Mouse (Mus musculus): ENCODE data around the gene Trim69.
"Not testable (repeated sequence)": the region's sequence is repeated elsewhere in the genome, so short reads cannot be mapped to it uniquely, and the experiment has no call there.

Gene Trim69

GRCm38 (mm10) chr2:122210534-122211228 is 50.2 kb downstream of the Trim69 start:
- no peak for DNase-seq (ENCODE audit: low read depth)

GRCm38 (mm10) chr2:122217075-122217474 is 56.6 kb downstream of the Trim69 start:
- DNase-seq (ENCODE audit: low read depth) = not testable (repeated sequence)

- DNase-seq (ENCODE audit: low read depth) = peak; percentile 32
Measured at GRCm38 (mm10) chr2:122218234-122218633, 57.7 kb downstream of the Trim69 start.

GRCm38 (mm10) chr2:122221378-122221777 is 60.9 kb downstream of the Trim69 start:
- no peak for DNase-seq (ENCODE audit: low read depth)

- no peak for DNase-seq (ENCODE audit: low read depth)
Measured at GRCm38 (mm10) chr2:122221798-122222197, 61.3 kb downstream of the Trim69 start.

- DNase-seq (ENCODE audit: low read depth) = no peak
Measured at GRCm38 (mm10) chr2:122222272-122222671, 61.8 kb downstream of the Trim69 start.

GRCm38 (mm10) chr2:122223654-122224053 is 63.2 kb downstream of the Trim69 start:
- DNase-seq (ENCODE audit: low read depth) = no peak

Data from 416B (cell line).